Mouse (Mus musculus): ENCODE results near the gene Treh. TPM values are rescaled to one million over a fixed set of nuclear protein-coding genes. Genes with fewer than 3 reads are reported as not detected.

Gene Treh
- polyA plus RNA-seq, 1 experiment: not detected

- TF ChIP-seq GATA1 (IDR thresholded peaks at IDR 0.05; ENCODE audit: low read length): no peak
Measured at GRCm38 (mm10) chr9:44655098-44656066, 17.7 kb upstream of the Treh start.

GRCm38 (mm10) chr9:44663706-44664105 lies 9.3 kb upstream of the Treh start:
- no peak for TF ChIP-seq GATA1 (IDR thresholded peaks at IDR 0.05; ENCODE audit: low read length)

DNA sequence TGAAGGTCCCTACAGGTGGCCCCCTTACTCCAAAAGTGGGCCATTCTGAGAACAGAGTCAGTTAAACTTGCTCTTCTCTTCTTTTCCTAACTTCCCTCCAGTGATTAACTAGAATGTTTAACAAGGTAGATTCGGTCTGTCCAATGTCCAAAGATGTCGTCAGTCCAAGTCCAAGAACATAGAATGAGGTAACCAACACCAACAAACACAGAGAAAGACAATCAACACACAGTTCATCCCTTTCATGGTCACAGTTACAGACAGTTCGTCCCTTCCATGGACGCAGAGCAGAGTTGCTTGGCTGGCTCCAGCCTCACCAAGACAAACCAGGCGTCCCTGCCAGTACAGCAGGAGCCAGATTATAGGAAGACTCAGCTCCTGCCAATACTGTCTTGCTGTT lies 1.6 kb upstream of the Treh start:
- TF ChIP-seq GATA1 (IDR thresholded peaks at IDR 0.05; ENCODE audit: low read length): no peak

- no peak for TF ChIP-seq GATA1 (IDR thresholded peaks at IDR 0.05; ENCODE audit: low read length)
Measured at GRCm38 (mm10) chr9:44672291-44672865, 655 bp upstream of the Treh start.

DNA sequence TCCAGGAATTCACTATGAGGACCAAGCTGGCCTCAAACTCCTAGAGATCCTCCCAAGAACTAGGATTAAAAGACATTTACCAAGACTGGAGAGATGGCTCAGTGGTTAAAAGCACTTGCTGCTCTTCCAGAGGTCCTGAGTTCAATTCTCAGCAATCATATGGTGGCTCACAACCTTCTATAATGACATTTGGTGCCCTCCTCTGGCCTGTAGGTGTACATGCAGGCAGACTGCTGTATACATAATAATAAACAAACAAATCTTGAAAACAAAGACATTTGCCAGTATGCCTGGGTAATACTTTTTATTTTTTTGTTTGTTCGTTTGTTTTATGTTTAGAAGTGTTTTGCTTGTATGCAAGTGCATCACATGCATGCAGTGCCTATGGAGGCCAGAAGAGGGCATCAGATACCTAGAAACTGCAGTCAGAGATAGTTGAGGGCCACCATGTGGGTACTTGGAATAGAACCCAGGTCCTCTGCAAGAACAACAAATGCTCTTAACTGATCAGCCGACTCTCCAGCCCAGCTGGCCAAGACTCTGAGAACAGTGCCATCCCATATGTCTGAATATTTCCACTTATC lies 5.3 kb downstream of the Treh start:
- no peak for TF ChIP-seq GATA1 (IDR thresholded peaks at IDR 0.05; ENCODE audit: low read length)

DNA sequence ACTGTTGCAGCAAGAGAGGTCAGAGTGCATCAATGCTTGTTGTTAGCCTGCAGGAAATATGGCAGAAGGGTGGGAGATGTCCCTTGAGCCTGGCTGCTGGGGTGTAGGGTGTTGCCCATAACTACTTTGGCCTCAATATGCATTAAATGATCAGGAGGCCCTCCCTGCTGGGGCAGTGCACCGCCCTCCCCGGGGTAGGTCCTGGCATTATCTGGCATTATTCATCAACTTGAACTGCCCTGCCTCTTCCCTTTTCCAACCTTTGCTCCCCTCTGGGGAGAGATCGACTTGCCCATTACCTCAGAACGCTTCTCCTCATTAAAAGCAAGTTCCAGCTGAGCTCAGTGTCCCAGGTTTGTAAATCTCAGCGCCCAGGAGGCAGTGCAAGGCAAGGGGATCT lies 6.5 kb downstream of the Treh start:
- no peak for TF ChIP-seq GATA1 (IDR thresholded peaks at IDR 0.05; ENCODE audit: low read length)

GRCm38 (mm10) chr9:44683046-44683445 lies 10.0 kb downstream of the Treh start:
- no peak for TF ChIP-seq GATA1 (IDR thresholded peaks at IDR 0.05; ENCODE audit: low read length)

DNA sequence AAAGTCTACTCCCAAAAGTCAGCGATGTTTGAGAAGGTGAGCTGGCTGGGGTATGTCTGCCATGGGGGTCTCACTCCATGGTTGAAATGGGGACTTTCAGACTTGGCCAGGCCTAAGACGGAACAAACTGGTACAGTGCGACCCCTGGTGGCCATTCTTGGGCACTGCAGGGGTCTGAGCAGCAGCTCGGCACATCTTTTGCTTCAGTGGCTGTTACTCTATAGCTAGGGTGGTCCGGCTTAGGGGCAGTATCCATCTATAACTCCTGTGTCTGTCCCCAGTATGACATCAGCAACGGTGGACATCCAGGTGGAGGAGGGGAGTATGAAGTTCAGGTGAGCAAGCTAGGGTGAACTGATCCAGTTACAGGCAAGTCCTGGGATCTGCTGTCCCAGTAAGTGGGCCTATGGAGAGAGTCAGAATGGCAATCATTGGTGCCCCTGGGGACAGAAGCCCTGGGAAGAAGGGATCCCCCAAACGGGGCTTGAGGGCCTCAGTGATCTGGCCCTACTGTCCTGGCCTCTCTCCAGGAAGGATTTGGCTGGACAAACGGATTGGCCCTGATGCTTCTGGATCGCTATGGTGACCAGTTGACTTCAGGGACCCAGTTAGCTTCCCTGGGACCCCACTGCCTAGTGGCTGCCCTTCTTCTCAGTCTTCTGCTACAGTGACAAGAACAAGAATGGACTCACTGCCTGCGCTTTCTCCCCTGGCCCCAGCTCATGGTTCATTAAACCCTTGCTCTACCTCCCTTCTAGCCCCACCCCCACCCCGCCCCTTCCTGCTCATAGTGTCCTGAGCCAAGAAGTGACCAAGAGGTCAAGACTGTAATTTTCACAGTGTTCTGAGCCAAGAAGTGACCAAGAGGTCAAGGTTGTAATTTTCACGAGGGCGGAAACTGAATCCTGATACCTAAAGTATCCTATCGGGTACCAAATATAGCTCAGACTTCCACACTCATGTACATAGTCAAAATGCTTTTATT lies 12.6 kb downstream of the Treh start:
- TF ChIP-seq GATA1 (IDR thresholded peaks at IDR 0.05; ENCODE audit: low read length): no peak

GRCm38 (mm10) chr9:44686638-44687037 lies 13.6 kb downstream of the Treh start:
- TF ChIP-seq GATA1 (IDR thresholded peaks at IDR 0.05; ENCODE audit: low read length): no peak

DNA sequence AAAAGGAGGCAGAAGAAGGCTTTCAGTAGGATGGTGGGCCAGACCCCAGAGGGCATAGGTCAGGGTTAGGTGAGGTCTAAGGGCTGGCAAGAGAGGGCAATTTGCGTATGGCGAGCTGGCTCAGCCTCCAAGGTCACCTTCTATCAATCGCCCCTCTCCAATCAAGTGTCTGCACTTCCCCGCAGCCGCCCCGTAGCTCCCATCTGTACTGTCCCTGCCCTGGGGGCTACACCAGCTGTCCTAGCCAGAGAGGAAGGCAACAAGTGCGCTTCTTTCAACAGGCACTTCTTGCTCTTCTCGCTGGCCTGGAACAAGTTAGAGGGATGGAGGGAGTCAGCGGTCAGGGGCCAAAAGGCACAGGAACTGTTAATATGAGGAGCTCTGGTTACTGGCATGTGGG lies 15.0 kb downstream of the Treh start:
- no peak for TF ChIP-seq GATA1 (IDR thresholded peaks at IDR 0.05; ENCODE audit: low read length)

GRCm38 (mm10) chr9:44690641-44691040 lies 17.6 kb downstream of the Treh start:
- no peak for TF ChIP-seq GATA1 (IDR thresholded peaks at IDR 0.05; ENCODE audit: low read length)

DNA sequence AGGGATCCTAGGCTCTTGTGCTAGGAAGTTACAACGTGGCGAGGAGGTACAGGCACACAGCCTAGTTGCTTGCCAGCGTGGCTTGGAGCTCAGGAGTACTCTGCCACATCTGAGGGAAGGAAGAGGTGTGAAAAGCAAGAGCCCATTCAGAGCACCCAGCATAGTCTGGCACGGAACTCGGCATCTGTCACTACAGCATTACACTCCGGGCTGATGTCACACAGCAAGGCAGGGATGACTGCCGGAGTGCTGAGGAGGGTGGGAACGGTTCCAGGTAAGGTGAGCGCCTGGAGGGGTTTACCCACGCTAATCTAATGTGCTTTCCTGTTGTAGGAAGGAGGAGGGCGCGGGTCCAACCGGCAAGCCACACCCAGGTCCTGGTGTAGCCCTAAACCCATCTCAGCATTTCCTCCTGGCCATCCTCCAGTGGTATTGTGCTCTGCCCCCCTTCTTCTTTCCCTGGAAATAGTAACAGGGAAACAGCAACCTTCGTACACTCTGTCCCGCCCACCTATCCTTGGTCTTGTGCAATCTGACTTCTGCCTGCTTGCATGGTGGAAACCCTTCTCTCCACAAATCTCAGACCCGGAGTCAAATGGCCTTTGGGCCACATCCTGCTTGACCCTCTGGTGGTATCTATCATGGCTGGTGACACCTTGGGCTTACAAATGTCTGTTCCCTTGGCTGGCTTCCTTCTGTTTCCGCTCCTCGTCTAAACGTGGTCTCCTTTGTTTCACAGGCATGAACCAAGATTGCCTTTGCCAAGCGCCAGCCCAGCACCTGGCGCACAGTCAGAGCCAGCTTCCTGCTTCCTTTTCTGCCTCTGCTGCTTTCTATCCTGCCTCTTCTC lies 18.9 kb downstream of the Treh start:
- no peak for TF ChIP-seq GATA1 (IDR thresholded peaks at IDR 0.05; ENCODE audit: low read length)

- TF ChIP-seq GATA1 (IDR thresholded peaks at IDR 0.05; ENCODE audit: low read length): no peak
Measured at GRCm38 (mm10) chr9:44693071-44693470, 20.0 kb downstream of the Treh start.

- TF ChIP-seq GATA1 (IDR thresholded peaks at IDR 0.05; ENCODE audit: low read length): no peak
Measured at GRCm38 (mm10) chr9:44697866-44698265, 24.8 kb downstream of the Treh start.

Measured in G1E-ER4 (cell line).